Mouse (Mus musculus) heart, embryonic 12.5 days (tissue): ENCODE measurements around the gene Saa2. TPM values are rescaled to one million over a fixed set of nuclear protein-coding genes. Genes with fewer than 3 reads are reported as not detected.

ENCODE experiments used
- polyA plus RNA-seq: library from polyadenylated mRNA; unstranded; fragments of >200 nt; fragmentation: Nextera tagmentation; extraction: Ambion mirVana; gene quantifications from 2 replicates; pipeline ENCODE4 v1.2.1, GENCODE M21; 2016

Gene Saa2
- polyA plus RNA-seq, 1 experiment from 2014 or later: not detected

Other genes starting within 250 kb of the Saa2 start
- 9.8 and 11.3 TPM in 2 replicates for gene Sergef, start 112.0 kb upstream of the Saa2 start, polyA plus RNA-seq
- gene Tph1, start 79.3 kb upstream of the Saa2 start, polyA plus RNA-seq: not detected in 2 replicates
- gene Saal1, start 41.1 kb upstream of the Saa2 start, polyA plus RNA-seq: 16.2 and 16.5 TPM in 2 replicates
- 0.20 TPM in 1 of 2 replicates, not detected in the other for gene Saa3, start 36.1 kb upstream of the Saa2 start, polyA plus RNA-seq
- not detected in 2 replicates for gene Saa4, start 19.2 kb upstream of the Saa2 start, polyA plus RNA-seq
- gene Saa1, start 8.8 kb upstream of the Saa2 start, polyA plus RNA-seq: not detected in 2 replicates
- 16.4 and 17.4 TPM in 2 replicates for gene Hps5, start 44.3 kb downstream of the Saa2 start, polyA plus RNA-seq
- 32.5 and 33.1 TPM in 2 replicates for gene Gtf2h1, start 44.3 kb downstream of the Saa2 start, polyA plus RNA-seq
- gene Ldha, start 89.7 kb downstream of the Saa2 start, polyA plus RNA-seq: 2,859 and 2,900 TPM in 2 replicates
- not detected in 2 replicates for gene Ldhc, start 109.4 kb downstream of the Saa2 start, polyA plus RNA-seq
- 185 and 190 TPM in 2 replicates for gene Tsg101, start 168.2 kb downstream of the Saa2 start, polyA plus RNA-seq
- gene Uevld, start 206.7 kb downstream of the Saa2 start, polyA plus RNA-seq: 10.0 TPM in 2 replicates
- gene Gm9999, start 231.8 kb downstream of the Saa2 start, polyA plus RNA-seq: not detected in 2 replicates